Mouse (Mus musculus) embryonic facial prominence, embryonic 11.5 days (tissue): ENCODE results near the gene Naaladl2. TPM values are rescaled to one million over a fixed set of nuclear protein-coding genes. Genes with fewer than 3 reads are reported as not detected.
"Not testable (repeated sequence)": the region's sequence is repeated elsewhere in the genome, so short reads cannot be mapped to it uniquely, and the experiment has no call there.

Source experiments
- ATAC-seq: fragments of 200-750 bp; cut with Nextera tagmentation; replicated peaks from 2 replicates; pipeline ENCODE4 v1.8.0; 2017; ENCODE audit warnings: low read depth; ENCODE audit not compliant: insufficient number of reproducible peaks, low FRiP score, low TSS enrichment
- DNase-seq: peaks from one replicate; pipeline ENCODE4 v3.0.0-alpha.2; 2015; ENCODE audit warnings: low spot score
- H3K27ac ChIP-seq: fragments of 300-500 bp; sonication (generic); replicated peaks from 2 replicates; pipeline ENCODE4 v1.5.1; 2014; ENCODE audit warnings: mild to moderate bottlenecking, low read depth, low read length, control low read depth
- H3K27me3 ChIP-seq: fragments of 300-500 bp; sonication (generic); 2 replicates; pipeline ENCODE4 v1.6.1; 2014; ENCODE audit warnings: mild to moderate bottlenecking, low read length, moderate library complexity, mixed read lengths; ENCODE audit not compliant: control insufficient read depth, insufficient read depth
- H3K36me3 ChIP-seq: fragments of 300-500 bp; sonication (generic); replicated peaks from 2 replicates; pipeline ENCODE4 v1.6.1; 2014; ENCODE audit warnings: low read depth, mild to moderate bottlenecking, low read length, moderate library complexity, mixed read lengths; ENCODE audit not compliant: control insufficient read depth, insufficient read depth
- H3K4me1 ChIP-seq: fragments of 300-500 bp; sonication (generic); 2 replicates; pipeline ENCODE4 v1.6.1; 2014; ENCODE audit warnings: low read length, mixed read lengths; ENCODE audit not compliant: control insufficient read depth, insufficient read depth
- H3K4me2 ChIP-seq: fragments of 300-500 bp; sonication (generic); 2 replicates; pipeline ENCODE4 v1.6.1; 2014; ENCODE audit warnings: low read depth, mild to moderate bottlenecking, control low read depth, low read length, moderate library complexity
- H3K4me3 ChIP-seq: fragments of 300-500 bp; sonication (generic); 2 replicates; pipeline ENCODE4 v1.5.1; 2014; ENCODE audit warnings: low read depth, low read length, control low read depth
- H3K9ac ChIP-seq: fragments of 300-500 bp; sonication (generic); replicated peaks from 2 replicates; pipeline ENCODE4 v1.6.1; 2014; ENCODE audit warnings: mild to moderate bottlenecking, control low read depth, low read length
- H3K9me3 ChIP-seq: fragments of 300-500 bp; sonication (generic); replicated peaks from 2 replicates; pipeline ENCODE4 v1.6.1; 2016; ENCODE audit warnings: mild to moderate bottlenecking, low read length, inconsistent platforms, mixed read lengths; ENCODE audit not compliant: control insufficient read depth
- WGBS: fragments of 180-500 bp; shearing (Covaris S2); extraction: QIAGEN DNeasy Blood & Tissue Kit; methylation state at CpG from one replicate; pipeline ENCODE4 v1.1.7; 2014; 5-methylcytosine and 5-hydroxymethylcytosine counted together
- polyA plus RNA-seq: library from polyadenylated mRNA; unstranded; fragments of >200 nt; fragmentation: Nextera tagmentation; extraction: Ambion mirVana; gene quantifications from 2 replicates; pipeline ENCODE4 v1.2.1, GENCODE M21; 2014

The Naaladl2 gene
- polyA plus RNA-seq, 1 experiment from 2014 or later: 0.49 TPM

DNA sequence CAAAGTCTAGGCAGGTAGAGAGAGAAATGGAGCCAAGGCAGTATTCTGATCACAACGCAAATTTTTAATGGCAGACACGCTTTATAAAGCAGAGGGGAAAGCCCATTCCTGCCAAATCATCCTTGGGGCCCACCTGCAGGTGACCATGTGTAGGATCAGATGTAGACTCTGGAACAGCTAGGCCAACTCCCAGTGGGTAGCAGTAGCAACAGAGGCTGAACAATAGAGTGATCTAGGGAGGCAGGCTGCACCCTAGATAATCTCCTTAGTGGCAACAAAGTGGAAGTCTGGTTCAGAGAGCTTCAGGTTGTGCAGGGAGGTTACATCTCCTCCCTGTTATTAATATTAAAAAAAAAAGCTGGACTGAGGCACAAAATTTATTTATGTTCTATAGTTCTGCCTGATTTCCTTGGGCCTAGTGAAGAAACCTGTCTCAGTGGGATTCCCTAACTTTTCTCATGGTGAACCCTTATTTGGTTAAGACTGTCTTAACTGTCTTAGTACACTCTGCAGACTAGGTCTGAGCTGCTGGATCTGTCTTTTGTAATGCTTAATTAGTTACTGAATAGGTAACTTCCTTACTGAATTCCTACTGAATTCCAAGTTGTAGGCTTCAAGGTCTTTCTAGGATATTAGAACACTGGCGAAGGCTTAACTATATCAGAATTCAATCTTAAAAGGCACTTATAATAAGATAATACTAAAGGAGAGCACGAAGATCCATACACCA lies 992.8 kb downstream of the Naaladl2 start:
- 77% methylated on average over 4 of the region's 4 CpGs for WGBS
- H3K4me3 ChIP-seq, H3K4me1 ChIP-seq, H3K36me3 ChIP-seq, DNase-seq, H3K27me3 ChIP-seq, H3K9me3 ChIP-seq, H3K9ac ChIP-seq, H3K4me2 ChIP-seq, ATAC-seq, H3K27ac ChIP-seq: not testable (repeated sequence)

DNA sequence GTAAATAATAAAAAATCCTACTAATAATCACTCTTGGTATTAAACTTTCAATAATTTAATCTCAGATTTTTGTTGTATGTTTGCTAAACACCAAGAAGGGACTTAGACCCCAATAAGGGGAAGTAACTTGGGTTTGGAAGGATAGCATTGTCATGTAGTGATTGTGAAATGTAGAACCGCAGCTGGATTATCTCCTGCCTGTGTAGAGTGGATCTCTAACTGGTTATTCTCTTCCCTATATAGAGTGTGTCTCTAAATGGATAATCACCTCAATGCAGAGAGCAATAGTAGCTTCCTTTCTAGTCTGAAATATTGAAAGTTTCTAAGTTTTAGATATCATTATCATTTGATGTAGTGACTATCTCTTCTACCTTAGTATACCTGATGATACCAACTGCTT lies 1001.3 kb downstream of the Naaladl2 start:
- H3K9me3 ChIP-seq: no peaks in the 10 kb centered on the region
- no peaks in the 10 kb centered on the region for H3K36me3 ChIP-seq
- no peak overlapping the region for H3K27ac ChIP-seq
- no peak overlapping the region for H3K4me3 ChIP-seq
- DNase-seq: no peak
- WGBS: 86% methylated on average over 1 of the region's 1 CpGs
- no peaks in the 10 kb centered on the region for H3K27me3 ChIP-seq
- no peak overlapping the region for H3K9ac ChIP-seq
- H3K4me1 ChIP-seq: no peaks in the 10 kb centered on the region
- no peak overlapping the region for H3K4me2 ChIP-seq
- no peak for ATAC-seq

DNA sequence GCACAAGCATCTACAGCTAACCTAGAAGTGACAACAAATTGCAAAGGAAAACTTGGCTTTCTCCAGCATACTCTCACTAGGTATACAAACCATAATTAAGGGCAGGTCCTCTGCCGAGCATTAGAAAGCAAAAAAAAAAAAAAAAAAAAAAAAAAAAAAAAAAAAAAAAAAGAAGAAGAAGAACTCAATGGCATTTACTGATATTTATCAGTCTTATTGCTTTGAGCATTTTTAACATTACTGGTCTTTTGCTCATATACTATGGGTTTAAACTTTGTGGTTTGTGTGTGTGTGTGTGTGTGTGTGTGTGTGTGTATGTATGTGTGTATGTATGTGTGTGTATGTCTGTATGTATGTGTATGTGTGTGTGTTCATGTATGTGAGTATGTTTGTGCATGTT lies 1006.1 kb downstream of the Naaladl2 start:
- Histone ChIP-seq H3K4me2 (no peak overlapping the region), H3K36me3 (no peaks in the 10 kb centered on the region), H3K9ac (no peak overlapping the region), H3K27ac (no peak overlapping the region), H3K27me3 (no peaks in the 10 kb centered on the region), H3K4me1 (no peaks in the 10 kb centered on the region), H3K9me3 (no peaks in the 10 kb centered on the region), H3K4me3 (no peak overlapping the region)
- 82% methylated on average over 1 of the region's 1 CpGs for WGBS
- no peak for ATAC-seq
- no peak for DNase-seq

DNA sequence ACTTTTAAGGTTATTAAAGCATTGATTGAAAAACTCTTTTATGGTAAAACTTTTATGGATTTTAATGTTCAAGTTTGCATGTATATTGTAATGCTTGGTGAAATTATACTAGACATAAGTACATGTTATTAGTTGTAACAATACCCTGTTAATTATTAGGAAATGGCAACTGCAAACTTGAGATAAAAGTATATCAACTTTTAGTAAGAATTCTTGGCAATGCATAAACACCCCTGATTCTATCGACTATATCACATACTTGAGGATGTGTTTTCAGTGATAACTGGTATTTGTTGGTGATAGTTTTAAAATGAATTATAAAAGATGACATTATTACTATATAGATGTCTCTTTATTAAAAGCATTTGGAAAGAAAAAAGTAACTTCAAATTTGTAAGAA lies 1017.9 kb downstream of the Naaladl2 start:
- no peaks in the 10 kb centered on the region for H3K27me3 ChIP-seq
- H3K4me3 ChIP-seq: no peak overlapping the region
- no peaks in the 10 kb centered on the region for H3K36me3 ChIP-seq
- no peak overlapping the region for H3K9ac ChIP-seq
- no peak overlapping the region for H3K27ac ChIP-seq
- ATAC-seq (no peak), DNase-seq (no peak)
- H3K4me2 ChIP-seq: no peak overlapping the region
- WGBS: 83% methylated on average over 1 of the region's 1 CpGs
- no peaks in the 10 kb centered on the region for H3K4me1 ChIP-seq
- no peaks in the 10 kb centered on the region for H3K9me3 ChIP-seq

DNA sequence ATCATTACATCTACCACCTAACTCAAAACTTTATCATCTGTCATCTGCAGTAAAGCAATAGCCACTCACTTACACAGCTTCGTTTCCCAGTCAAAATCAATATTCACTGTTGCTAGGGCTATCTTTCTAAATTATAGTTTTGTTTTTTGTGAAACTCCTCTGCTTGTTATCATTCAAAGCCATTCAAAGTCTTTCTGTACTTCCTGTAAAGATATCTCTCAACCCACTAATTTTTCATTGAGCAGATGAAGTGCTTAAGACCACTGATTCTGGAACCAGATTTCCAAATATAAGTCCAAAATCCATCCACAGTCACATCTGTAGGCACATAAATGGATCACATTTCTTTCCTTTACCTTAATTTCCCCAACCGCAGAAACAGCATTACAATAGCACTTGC lies 1020.0 kb downstream of the Naaladl2 start:
- Histone ChIP-seq H3K27ac (no peak overlapping the region), H3K4me3 (no peak overlapping the region), H3K36me3 (no peaks in the 10 kb centered on the region), H3K4me1 (no peaks in the 10 kb centered on the region), H3K9ac (no peak overlapping the region), H3K27me3 (no peaks in the 10 kb centered on the region), H3K4me2 (no peak overlapping the region), H3K9me3 (no peaks in the 10 kb centered on the region)
- WGBS: 88% methylated on average over 2 of the region's 2 CpGs
- DNase-seq (no peak), ATAC-seq (no peak)

DNA sequence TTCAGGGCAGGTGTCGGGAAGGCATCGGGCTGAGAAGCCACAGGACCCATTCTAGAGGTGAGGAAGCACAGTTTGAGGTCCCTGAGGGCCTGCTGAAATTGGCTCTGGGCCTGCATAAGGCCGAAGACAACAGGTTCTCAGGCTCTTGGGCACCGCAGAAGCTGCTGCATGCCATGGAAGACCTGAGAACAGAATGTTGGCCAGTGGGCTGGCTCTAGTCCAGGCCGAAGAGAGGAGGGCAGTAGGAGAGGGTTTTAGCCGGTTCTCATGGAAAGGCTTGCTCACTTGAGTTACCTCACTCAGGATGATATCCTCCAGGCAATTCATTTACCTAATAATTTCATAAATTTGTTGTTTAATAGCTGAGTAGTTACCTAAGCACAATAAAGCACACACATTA lies 1025.9 kb downstream of the Naaladl2 start:
- no peak overlapping the region for H3K4me2 ChIP-seq
- H3K4me1 ChIP-seq: no peaks in the 10 kb centered on the region
- no peaks in the 10 kb centered on the region for H3K27me3 ChIP-seq
- no peak overlapping the region for H3K9ac ChIP-seq
- H3K4me3 ChIP-seq: no peak overlapping the region
- H3K27ac ChIP-seq: no peak overlapping the region
- 87% methylated on average over 6 of the region's 6 CpGs for WGBS
- no peaks in the 10 kb centered on the region for H3K9me3 ChIP-seq
- ATAC-seq (no peak), DNase-seq (no peak)
- H3K36me3 ChIP-seq: no peaks in the 10 kb centered on the region

DNA sequence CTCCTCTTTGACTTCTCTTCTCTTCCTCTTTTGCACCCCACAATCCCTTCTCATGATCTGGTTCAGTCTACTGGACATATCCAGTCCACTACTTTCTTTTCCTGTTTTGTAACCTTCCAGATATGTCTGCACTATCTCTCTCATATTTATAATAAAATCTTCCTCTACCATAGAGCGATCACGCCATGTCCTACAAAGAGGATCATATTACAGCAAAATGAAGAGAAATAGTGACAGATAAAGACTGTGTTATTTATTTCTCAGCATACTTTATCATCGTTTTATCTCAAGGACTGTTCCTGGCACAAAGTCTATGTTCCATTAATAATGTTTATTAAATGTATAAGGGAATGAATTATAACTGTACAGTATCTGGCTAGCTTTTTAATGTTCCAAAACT lies 1029.2 kb downstream of the Naaladl2 start:
- Histone ChIP-seq H3K9me3 (no peaks in the 10 kb centered on the region), H3K9ac (no peak overlapping the region), H3K4me2 (no peak overlapping the region), H3K4me3 (no peak overlapping the region), H3K4me1 (no peaks in the 10 kb centered on the region), H3K27me3 (no peaks in the 10 kb centered on the region), H3K36me3 (no peaks in the 10 kb centered on the region), H3K27ac (no peak overlapping the region)
- ATAC-seq: no peak
- WGBS: 89% methylated on average over 3 of the region's 3 CpGs
- no peak for DNase-seq

DNA sequence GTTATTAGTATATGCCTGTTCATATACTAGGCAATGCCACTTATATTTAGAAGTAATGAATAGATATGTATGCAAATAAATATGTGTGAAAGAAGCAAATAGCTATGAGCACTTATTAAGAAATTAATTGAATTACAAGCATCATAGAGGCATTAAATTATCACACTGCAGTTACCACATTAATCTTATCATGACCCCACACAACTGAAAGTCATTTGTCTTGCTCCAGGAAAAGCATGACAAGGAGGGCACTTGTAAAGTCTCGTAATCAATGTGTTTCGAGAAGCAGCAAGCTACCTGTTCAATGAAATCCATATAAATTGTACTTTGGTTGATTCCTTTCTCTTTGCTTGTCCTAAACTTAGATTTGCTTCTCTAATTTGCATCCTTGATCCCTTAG lies 1030.7 kb downstream of the Naaladl2 start:
- ATAC-seq: no peak
- no peak overlapping the region for H3K4me2 ChIP-seq
- no peaks in the 10 kb centered on the region for H3K9me3 ChIP-seq
- no peaks in the 10 kb centered on the region for H3K4me1 ChIP-seq
- H3K4me3 ChIP-seq: no peak overlapping the region
- H3K36me3 ChIP-seq: no peaks in the 10 kb centered on the region
- H3K27me3 ChIP-seq: no peaks in the 10 kb centered on the region
- no peak for DNase-seq
- H3K27ac ChIP-seq: no peak overlapping the region
- WGBS: 77% methylated on average over 2 of the region's 2 CpGs
- no peak overlapping the region for H3K9ac ChIP-seq
